Mouse (Mus musculus) limb, embryonic 14.5 days (tissue): Measurements from ENCODE around the gene Klhl31. TPM values are rescaled to one million over a fixed set of nuclear protein-coding genes. Genes with fewer than 3 reads are reported as not detected.

ENCODE experiments used
- ATAC-seq: fragments of 200-750 bp; cut with Nextera tagmentation; 2 replicates; pipeline ENCODE4 v1.8.0; 2017; ENCODE audit warnings: low read depth, moderate number of reproducible peaks, moderate TSS enrichment; ENCODE audit not compliant: low FRiP score
- DNase-seq: peaks from one replicate; pipeline ENCODE4 v3.0.0-alpha.2; 2015; ENCODE audit warnings: low spot score
- H3K27ac ChIP-seq: fragments of 300-500 bp; sonication (generic); replicated peaks from 2 replicates; pipeline ENCODE4 v1.5.1; 2014; ENCODE audit warnings: low read depth, mild to moderate bottlenecking, low read length, moderate library complexity, mixed read lengths
- H3K27me3 ChIP-seq: fragments of 300-500 bp; sonication (generic); 2 replicates; pipeline ENCODE4 v1.6.1; 2014; ENCODE audit warnings: low read length, mixed read lengths; ENCODE audit not compliant: control insufficient read depth, insufficient read depth
- H3K36me3 ChIP-seq: fragments of 300-500 bp; sonication (generic); 2 replicates; pipeline ENCODE4 v1.6.1; 2014; ENCODE audit warnings: mild to moderate bottlenecking, low read length, moderate library complexity, mixed read lengths; ENCODE audit not compliant: control insufficient read depth, insufficient read depth
- H3K4me1 ChIP-seq: fragments of 300-500 bp; sonication (generic); 2 replicates; pipeline ENCODE4 v1.6.1; 2014; ENCODE audit warnings: antibody characterized with exemption, low read length, mixed read lengths; ENCODE audit not compliant: control insufficient read depth, insufficient read depth
- H3K4me2 ChIP-seq: fragments of 300-500 bp; sonication (generic); replicated peaks from 2 replicates; pipeline ENCODE4 v1.6.1; 2014; ENCODE audit warnings: low read depth, mild to moderate bottlenecking, low read length, moderate library complexity; ENCODE audit not compliant: severe bottlenecking
- H3K4me3 ChIP-seq: fragments of 300-500 bp; sonication (generic); replicated peaks from 2 replicates; pipeline ENCODE4 v1.5.1; 2014; ENCODE audit warnings: low read length
- H3K9ac ChIP-seq: fragments of 300-500 bp; sonication (generic); 2 replicates; pipeline ENCODE4 v1.6.1; 2014; ENCODE audit warnings: mild to moderate bottlenecking, low read depth, low read length, moderate library complexity; ENCODE audit not compliant: severe bottlenecking
- H3K9me3 ChIP-seq: fragments of 300-500 bp; sonication (generic); 2 replicates; pipeline ENCODE4 v1.6.1; 2016; ENCODE audit warnings: low read length; ENCODE audit not compliant: control insufficient read depth
- POLR2A ChIP-seq: fragments of 200-500 bp; IDR thresholded peaks from 2 replicates; pipeline ENCODE4 v1.8.0; 2012; ENCODE audit warnings: inconsistent platforms, mild to moderate bottlenecking, moderate library complexity, borderline replicate concordance; ENCODE audit not compliant: insufficient read depth, insufficient read length; ENCODE audit errors: extremely low read depth
- WGBS: fragments of 180-500 bp; shearing (Covaris S2); extraction: QIAGEN DNeasy Blood & Tissue Kit; methylation state at CpG from one replicate; pipeline ENCODE4 v1.1.7; 2014; 5-methylcytosine and 5-hydroxymethylcytosine counted together
- polyA plus RNA-seq, 2 experiments: library from polyadenylated mRNA; depleted of rRNA in 1 of 2; stranded (reverse) in 1 of 2; unstranded in 1 of 2; fragments of >200 nt; fragmentation: Nextera tagmentation in 1 of 2; extraction: Ambion mirVana in 1 of 2; gene quantifications; 2 replicates each; pipeline versions ENCODE4 v1.2.1 to v1.2.3; 2012 to 2014

Gene Klhl31
- polyA plus RNA-seq, 2 experiments, result 3.1 to 17.1 TPM

GRCm38 (mm10) chr9:77617751-77618150 lies 18.5 kb upstream of the Klhl31 start:
- no peak for ATAC-seq
- Histone ChIP-seq H3K27me3 (no peaks in the 10 kb centered on the region), H3K4me1 (no peaks in the 10 kb centered on the region), H3K9me3 (no peaks in the 10 kb centered on the region), H3K4me3 (no peak overlapping the region), H3K27ac (no peak overlapping the region), H3K36me3 (no peaks in the 10 kb centered on the region), H3K9ac (no peak overlapping the region), H3K4me2 (no peak overlapping the region)
- WGBS, result 54% methylated on average over 6 of the region's 6 CpGs
- TF ChIP-seq POLR2A, result no peak
- DNase-seq, result no peak

GRCm38 (mm10) chr9:77618392-77618791 lies 17.9 kb upstream of the Klhl31 start:
- no peak overlapping the region for H3K4me2 ChIP-seq
- H3K4me1 ChIP-seq, result no peaks in the 10 kb centered on the region
- H3K27ac ChIP-seq, result no peak overlapping the region
- H3K4me3 ChIP-seq, result no peak overlapping the region
- DNase-seq (no peak), ATAC-seq (no peak)
- no peak overlapping the region for H3K9ac ChIP-seq
- no peaks in the 10 kb centered on the region for H3K27me3 ChIP-seq
- no peaks in the 10 kb centered on the region for H3K36me3 ChIP-seq
- 85% methylated on average over 2 of the region's 2 CpGs for WGBS
- no peak for TF ChIP-seq POLR2A
- no peaks in the 10 kb centered on the region for H3K9me3 ChIP-seq

GRCm38 (mm10) chr9:77620077-77620476 lies 16.2 kb upstream of the Klhl31 start:
- ATAC-seq (no peak), DNase-seq (no peak)
- Histone ChIP-seq H3K4me2 (no peak overlapping the region), H3K27me3 (no peaks in the 10 kb centered on the region), H3K9me3 (no peaks in the 10 kb centered on the region), H3K36me3 (no peaks in the 10 kb centered on the region), H3K27ac (no peak overlapping the region), H3K4me1 (no peaks in the 10 kb centered on the region), H3K9ac (no peak overlapping the region), H3K4me3 (no peak overlapping the region)
- WGBS, result 83% methylated on average over 6 of the region's 6 CpGs
- no peak for TF ChIP-seq POLR2A

GRCm38 (mm10) chr9:77620482-77620881 lies 15.8 kb upstream of the Klhl31 start:
- Histone ChIP-seq H3K4me3 (no peak overlapping the region), H3K4me2 (no peak overlapping the region), H3K9me3 (no peaks in the 10 kb centered on the region), H3K27ac (no peak overlapping the region), H3K36me3 (no peaks in the 10 kb centered on the region), H3K27me3 (no peaks in the 10 kb centered on the region), H3K4me1 (no peaks in the 10 kb centered on the region), H3K9ac (no peak overlapping the region)
- ATAC-seq (no peak), DNase-seq (no peak)
- no peak for TF ChIP-seq POLR2A
- WGBS, result 78% methylated on average over 2 of the region's 2 CpGs

- WGBS, result 50% methylated on average over 1 of the region's 1 CpGs
- no peak overlapping the region for H3K27ac ChIP-seq
- no peak overlapping the region for H3K4me2 ChIP-seq
- no peak overlapping the region for H3K9ac ChIP-seq
- no peaks in the 10 kb centered on the region for H3K4me1 ChIP-seq
- H3K4me3 ChIP-seq, result no peak overlapping the region
- H3K27me3 ChIP-seq, result no peaks in the 10 kb centered on the region
- ATAC-seq, result no peak
- no peaks in the 10 kb centered on the region for H3K36me3 ChIP-seq
- no peaks in the 10 kb centered on the region for H3K9me3 ChIP-seq
- no peak for TF ChIP-seq POLR2A
- DNase-seq, result no peak
Measured at GRCm38 (mm10) chr9:77622874-77623273, 13.4 kb upstream of the Klhl31 start.
